Mouse (Mus musculus) forebrain, postnatal 0 days (tissue): ENCODE data around the gene Zfp958. TPM values are rescaled to one million over a fixed set of nuclear protein-coding genes. Genes with fewer than 3 reads are reported as not detected.
A peak's percentile ranks its signal among the peaks of the same experiment; 100 is the strongest.
"Not testable (repeated sequence)": the region's sequence is repeated elsewhere in the genome, so short reads cannot be mapped to it uniquely, and the experiment has no call there.

Experiments used
- ATAC-seq: fragments of 200-750 bp; cut with Nextera tagmentation; 2 replicates; pipeline ENCODE4 v1.8.0; 2017; ENCODE audit warnings: mild to moderate bottlenecking, moderate library complexity
- DNase-seq: peaks from one replicate; pipeline ENCODE4 v3.0.0-alpha.2; 2015
- H3K27ac ChIP-seq: fragments of 300-500 bp; sonication (generic); 2 replicates; pipeline ENCODE4 v1.5.1; 2014; ENCODE audit warnings: low read depth, mild to moderate bottlenecking, antibody characterized with exemption, low read length, moderate library complexity, mixed read lengths
- H3K27me3 ChIP-seq: fragments of 300-500 bp; sonication (generic); 2 replicates; pipeline ENCODE4 v1.6.1; 2014; ENCODE audit warnings: mild to moderate bottlenecking, low read length, mixed read lengths; ENCODE audit not compliant: insufficient read depth
- H3K36me3 ChIP-seq: fragments of 300-500 bp; sonication (generic); 2 replicates; pipeline ENCODE4 v1.6.1; 2014; ENCODE audit warnings: mild to moderate bottlenecking, moderate library complexity; ENCODE audit not compliant: insufficient read depth
- H3K4me1 ChIP-seq: fragments of 300-500 bp; sonication (generic); 2 replicates; pipeline ENCODE4 v1.6.1; 2014; ENCODE audit warnings: antibody characterized with exemption; ENCODE audit not compliant: insufficient read depth
- H3K4me2 ChIP-seq: fragments of 300-500 bp; sonication (generic); 2 replicates; pipeline ENCODE4 v1.6.1; 2014; ENCODE audit warnings: low read depth, mild to moderate bottlenecking, moderate library complexity
- H3K4me3 ChIP-seq: fragments of 300-500 bp; sonication (generic); 2 replicates; pipeline ENCODE4 v1.5.1; 2014; ENCODE audit warnings: low read depth, low read length, mixed read lengths
- H3K9ac ChIP-seq: fragments of 300-500 bp; sonication (generic); 2 replicates; pipeline ENCODE4 v1.6.1; 2014; ENCODE audit warnings: mild to moderate bottlenecking
- H3K9me3 ChIP-seq: fragments of 300-500 bp; sonication (generic); 2 replicates; pipeline ENCODE4 v1.6.1; 2016; ENCODE audit warnings: low read length
- CTCF ChIP-seq: sonication (generic); IDR thresholded peaks from 2 replicates; pipeline ENCODE4 v1.5.1; 2016; ENCODE audit warnings: antibody characterized with exemption, control low read depth, low read depth
- WGBS: fragments of 180-500 bp; shearing (Covaris S2); extraction: QIAGEN DNeasy Blood & Tissue Kit; methylation state at CpG from one replicate; pipeline ENCODE4 v1.1.7; 2014; 5-methylcytosine and 5-hydroxymethylcytosine counted together
- polyA plus RNA-seq: library from polyadenylated mRNA; unstranded; fragments of >200 nt; fragmentation: Nextera tagmentation; extraction: Ambion mirVana; gene quantifications from 2 replicates; pipeline ENCODE4 v1.2.1, GENCODE M21; 2015
- total RNA-seq: library from RNA; depleted of rRNA; stranded (reverse); fragments of >200 nt; gene quantifications from 2 replicates; pipeline ENCODE4 v1.2.3, GENCODE M21; 2014; rRNA removed

The Zfp958 gene
- 19.0 and 20.0 TPM in 2 replicates for total RNA-seq
- 8.4 and 11.4 TPM in 2 replicates for polyA plus RNA-seq

DNA sequence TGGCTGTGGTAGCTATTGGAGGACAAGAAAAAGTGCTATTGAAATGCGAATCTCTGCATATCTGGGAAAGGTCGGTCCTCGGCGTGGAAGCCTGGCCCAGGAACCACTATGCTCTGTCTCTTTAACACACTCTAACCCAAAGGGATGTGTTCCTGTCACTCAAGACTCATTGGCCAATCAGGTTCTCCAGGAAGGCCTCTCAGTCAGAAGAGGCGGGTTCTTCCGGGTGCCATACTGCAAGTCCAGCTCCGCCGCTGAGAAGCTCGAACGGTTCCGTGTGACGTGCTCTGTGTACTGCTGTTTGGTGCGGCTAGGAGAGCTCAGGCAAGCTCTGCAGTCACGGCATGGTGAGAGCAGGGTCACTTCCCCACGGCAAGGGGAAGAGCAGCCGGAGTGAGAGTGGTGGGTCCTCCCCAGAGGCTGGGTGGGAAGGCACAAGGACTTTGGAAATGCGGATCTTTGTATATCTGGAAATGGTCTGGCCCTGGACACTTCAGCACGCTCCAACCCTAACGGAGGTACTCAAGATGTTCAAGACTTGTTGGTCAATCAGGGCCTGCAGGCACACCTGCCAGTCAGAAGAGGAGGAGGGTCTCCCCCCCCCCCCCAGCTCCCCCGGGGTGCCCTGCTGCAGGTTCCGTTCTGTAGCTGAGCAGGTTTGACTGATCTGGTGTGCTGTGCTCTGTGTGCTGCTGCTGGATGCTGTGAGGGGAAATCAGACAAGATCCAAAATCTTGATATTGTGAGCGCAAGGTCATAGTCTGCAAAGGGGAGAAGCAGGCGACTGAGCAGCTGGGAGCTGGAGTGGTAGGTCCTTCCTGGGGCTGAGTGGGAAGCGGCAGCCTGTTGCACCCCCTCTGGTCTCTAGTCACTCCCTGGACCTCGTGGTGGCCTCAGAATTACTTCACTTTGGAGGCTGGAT, at the start of gene Zfp958:
Gene Zfp958, plus strand, starts transcription at position 236 of the 922 bp plus-strand sequence.
- ATAC-seq (peak; percentile 100), DNase-seq (peak; percentile 97)
- peak within 1 kb of the TSS; percentile 91 for H3K9ac ChIP-seq
- TF ChIP-seq CTCF = no peak
- 0 out of 2 replicates have a peak, but pooled peaks cover 5% of the 10 kb centered on the region for H3K4me1 ChIP-seq
- peak within 1 kb of the TSS; percentile 86 for H3K27ac ChIP-seq
- H3K36me3 ChIP-seq = no peaks in the 10 kb centered on the region
- H3K4me2 ChIP-seq = peak within 1 kb of the TSS; percentile 93
- no peaks in the 10 kb centered on the region for H3K9me3 ChIP-seq
- no peaks in the 10 kb centered on the region for H3K27me3 ChIP-seq
- peak within 1 kb of the TSS; percentile 81 for H3K4me3 ChIP-seq
- WGBS = 2% methylated on average over 25 of the region's 25 CpGs

DNA sequence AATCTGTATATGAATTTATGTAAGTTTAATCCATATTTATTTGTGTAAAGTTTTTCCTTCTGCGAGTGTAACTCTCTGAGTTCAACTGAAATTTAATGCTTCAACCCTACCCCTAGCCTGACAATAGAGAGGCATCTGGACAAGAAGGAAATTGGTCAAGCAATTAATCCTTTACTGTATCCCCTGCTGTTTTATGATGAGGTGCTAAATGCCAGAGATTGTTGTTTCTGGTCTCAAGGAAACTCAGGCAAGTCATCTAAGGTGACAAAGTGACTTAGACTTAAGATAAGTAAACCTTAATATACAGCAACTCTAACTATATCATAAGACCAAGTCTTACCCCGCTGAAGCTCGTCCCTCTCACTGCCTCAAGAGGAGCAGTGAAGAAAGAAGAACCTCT, 31.0 kb upstream of the Zfp958 start:
- Histone ChIP-seq H3K9ac (no peak overlapping the region), H3K36me3 (no peaks in the 10 kb centered on the region), H3K27ac (no peak overlapping the region), H3K4me1 (no peaks in the 10 kb centered on the region), H3K4me3 (no peak overlapping the region), H3K9me3 (no peaks in the 10 kb centered on the region), H3K27me3 (no peaks in the 10 kb centered on the region), H3K4me2 (no peak overlapping the region)
- no peak for ATAC-seq
- no peak for DNase-seq
- no peak for TF ChIP-seq CTCF
- WGBS = 50% methylated on average over 3 of the region's 3 CpGs

DNA sequence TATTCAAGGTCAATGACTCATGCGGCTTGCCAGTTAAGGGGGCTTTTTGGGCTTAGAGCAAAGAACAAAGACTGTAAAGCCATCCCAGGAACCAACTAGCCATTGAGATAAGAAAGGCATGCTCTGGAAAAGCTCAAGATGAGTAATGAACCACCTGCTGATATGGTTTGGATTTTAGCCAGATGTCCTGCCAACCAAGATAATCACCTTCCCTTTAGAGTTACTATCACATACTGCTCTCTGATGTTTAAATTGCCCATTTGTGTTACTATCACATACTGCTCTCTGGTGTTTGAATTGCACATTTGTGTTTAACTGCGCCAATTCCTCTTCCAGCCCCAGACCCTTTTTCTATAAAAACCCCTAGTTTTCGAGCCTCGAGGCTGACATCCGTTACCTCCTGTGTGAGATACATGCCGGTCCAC, 30.2 kb upstream of the Zfp958 start:
- Histone ChIP-seq H3K9me3 (no peaks in the 10 kb centered on the region), H3K4me1 (no peaks in the 10 kb centered on the region), H3K36me3 (no peaks in the 10 kb centered on the region), H3K4me3 (no peak overlapping the region), H3K27ac (no peak overlapping the region), H3K27me3 (no peaks in the 10 kb centered on the region), H3K4me2 (no peak overlapping the region), H3K9ac (no peak overlapping the region)
- ATAC-seq (no peak), DNase-seq (no peak)
- 74% methylated on average over 6 of the region's 6 CpGs for WGBS
- TF ChIP-seq CTCF = no peak

DNA sequence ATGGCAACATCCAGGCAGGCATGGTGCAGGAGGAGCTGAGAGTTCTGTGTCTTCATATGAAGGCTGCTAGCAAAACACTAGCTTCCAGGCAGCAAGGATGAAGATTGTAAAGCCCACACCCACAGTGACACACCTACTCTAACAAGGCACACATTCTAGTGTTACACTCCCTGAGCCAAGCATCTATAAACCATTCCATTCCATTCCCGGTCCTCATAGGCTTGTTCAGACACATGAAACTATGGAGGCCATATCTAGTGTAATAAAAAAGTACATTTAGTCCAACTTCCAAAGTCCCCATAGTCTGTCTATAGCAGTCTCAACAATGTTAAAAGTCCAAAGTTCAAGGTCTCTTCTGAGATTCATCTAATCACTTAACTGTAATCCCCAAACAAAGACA, 28.3 kb upstream of the Zfp958 start:
- 89% methylated on average over 1 of the region's 1 CpGs for WGBS
- no peaks in the 10 kb centered on the region for H3K4me1 ChIP-seq
- no peaks in the 10 kb centered on the region for H3K27me3 ChIP-seq
- no peak for TF ChIP-seq CTCF
- H3K9me3 ChIP-seq = no peaks in the 10 kb centered on the region
- DNase-seq (no peak), ATAC-seq (no peak)
- no peak overlapping the region for H3K4me3 ChIP-seq
- no peak overlapping the region for H3K27ac ChIP-seq
- H3K36me3 ChIP-seq = no peaks in the 10 kb centered on the region
- H3K4me2 ChIP-seq = no peak overlapping the region
- H3K9ac ChIP-seq = no peak overlapping the region

DNA sequence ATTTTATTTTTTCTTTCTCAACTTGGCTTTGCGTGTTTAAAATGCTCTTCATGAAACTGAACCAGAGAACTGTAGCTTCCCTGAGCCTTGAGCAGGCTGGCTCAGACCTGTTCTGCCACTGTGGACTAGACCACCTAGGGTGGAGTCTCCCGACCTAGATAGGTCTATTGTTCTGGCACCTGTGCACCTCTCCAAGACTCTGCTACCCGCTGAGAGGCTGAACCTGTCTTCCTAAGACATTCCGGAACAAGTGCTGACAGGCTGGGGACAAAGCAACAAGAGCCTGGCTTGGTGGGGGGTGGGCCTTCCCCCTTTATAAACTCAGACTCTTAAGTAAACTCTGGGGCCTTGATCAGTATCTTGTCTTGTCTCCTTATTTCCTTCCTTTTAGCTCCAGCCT, 26.6 kb upstream of the Zfp958 start:
- no peak overlapping the region for H3K27ac ChIP-seq
- TF ChIP-seq CTCF = no peak
- H3K4me1 ChIP-seq = no peaks in the 10 kb centered on the region
- H3K4me2 ChIP-seq = no peak overlapping the region
- no peak overlapping the region for H3K9ac ChIP-seq
- no peaks in the 10 kb centered on the region for H3K36me3 ChIP-seq
- H3K4me3 ChIP-seq = no peak overlapping the region
- DNase-seq = no peak
- no peaks in the 10 kb centered on the region for H3K27me3 ChIP-seq
- WGBS = 26% methylated on average over 4 of the region's 4 CpGs
- no peaks in the 10 kb centered on the region for H3K9me3 ChIP-seq
- ATAC-seq = no peak

DNA sequence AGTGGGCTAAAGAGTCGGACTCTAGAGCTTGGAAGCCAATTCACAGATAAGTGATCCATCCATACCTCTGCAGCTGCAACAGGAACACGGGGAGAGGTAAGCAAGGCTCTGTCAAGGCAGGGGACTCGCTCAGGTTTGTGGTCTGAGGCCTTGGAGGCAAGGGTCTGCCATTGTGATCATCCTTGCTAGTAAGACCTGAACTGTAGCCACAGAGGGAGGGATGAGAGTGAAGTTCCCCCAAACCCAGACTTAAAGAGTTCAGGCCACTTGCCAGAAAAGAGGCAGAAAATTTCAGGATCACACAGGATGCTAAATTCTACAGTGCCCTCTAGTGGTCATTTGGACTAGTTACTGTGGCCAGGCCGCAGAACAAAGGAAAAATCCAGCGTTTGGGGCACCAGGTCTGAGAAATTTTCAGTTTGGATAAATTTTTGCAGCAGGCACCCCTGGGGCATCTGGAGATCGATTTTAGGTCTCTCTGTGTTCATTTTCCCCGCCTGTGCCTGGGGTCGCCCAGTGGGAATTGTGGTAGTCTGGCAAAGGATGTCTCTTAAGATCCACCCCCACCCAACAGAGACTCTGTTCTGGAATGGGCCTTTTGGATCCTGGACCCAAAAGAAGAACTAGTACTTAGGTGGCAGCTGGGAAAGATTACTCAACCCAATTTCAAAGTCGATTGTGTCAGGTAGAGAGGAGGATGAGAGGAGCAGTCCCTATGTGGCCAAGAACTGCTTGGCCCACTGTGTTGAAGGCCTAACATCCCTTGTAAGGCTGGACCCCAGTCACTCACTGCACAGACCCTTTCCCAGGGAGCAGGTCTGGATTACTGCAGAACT, 24.6 kb upstream of the Zfp958 start:
- peak; percentile 78 for TF ChIP-seq CTCF
- H3K27ac ChIP-seq = no peak overlapping the region
- peak overlapping the region; percentile 33; the same call in 1 of the 2 replicates for H3K9ac ChIP-seq
- H3K27me3 ChIP-seq = no peaks in the 10 kb centered on the region
- WGBS = 35% methylated on average over 9 of the region's 9 CpGs
- H3K36me3 ChIP-seq = no peaks in the 10 kb centered on the region
- H3K4me1 ChIP-seq = no peaks in the 10 kb centered on the region
- H3K9me3 ChIP-seq = no peaks in the 10 kb centered on the region
- ATAC-seq (peak; percentile 86), DNase-seq (peak; percentile 85)
- H3K4me2 ChIP-seq = no peak overlapping the region
- no peak overlapping the region for H3K4me3 ChIP-seq

DNA sequence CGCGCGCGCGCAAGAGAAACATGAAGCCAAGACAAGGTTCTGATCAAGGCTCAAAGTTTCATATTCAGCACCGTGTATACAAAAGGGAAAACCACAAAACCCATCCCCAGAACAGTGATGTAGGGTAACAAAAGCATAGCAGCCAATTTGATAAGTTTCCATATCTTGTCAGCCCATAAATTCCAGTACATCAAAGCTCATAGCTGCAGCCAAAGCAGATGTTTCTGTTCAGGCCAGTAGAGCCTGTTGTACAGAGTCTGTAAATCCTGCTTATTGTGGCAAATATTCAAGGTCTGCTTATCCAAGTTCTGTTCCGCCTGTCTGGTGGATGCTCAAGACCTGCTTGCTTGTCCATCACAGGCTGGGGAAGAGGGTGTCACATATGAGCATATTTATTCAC, 4.1 kb upstream of the Zfp958 start:
- no peak overlapping the region for H3K4me3 ChIP-seq
- 95% methylated on average over 7 of the region's 7 CpGs for WGBS
- H3K27ac ChIP-seq = no peak overlapping the region
- DNase-seq (no peak), ATAC-seq (no peak)
- H3K27me3 ChIP-seq = no peaks in the 10 kb centered on the region
- no peak for TF ChIP-seq CTCF
- no peak overlapping the region for H3K9ac ChIP-seq
- H3K4me2 ChIP-seq = no peak overlapping the region
- no peaks in the 10 kb centered on the region for H3K36me3 ChIP-seq
- no peaks in the 10 kb centered on the region for H3K9me3 ChIP-seq
- H3K4me1 ChIP-seq = 0 out of 2 replicates have a peak, but pooled peaks cover 3% of the 10 kb centered on the region

DNA sequence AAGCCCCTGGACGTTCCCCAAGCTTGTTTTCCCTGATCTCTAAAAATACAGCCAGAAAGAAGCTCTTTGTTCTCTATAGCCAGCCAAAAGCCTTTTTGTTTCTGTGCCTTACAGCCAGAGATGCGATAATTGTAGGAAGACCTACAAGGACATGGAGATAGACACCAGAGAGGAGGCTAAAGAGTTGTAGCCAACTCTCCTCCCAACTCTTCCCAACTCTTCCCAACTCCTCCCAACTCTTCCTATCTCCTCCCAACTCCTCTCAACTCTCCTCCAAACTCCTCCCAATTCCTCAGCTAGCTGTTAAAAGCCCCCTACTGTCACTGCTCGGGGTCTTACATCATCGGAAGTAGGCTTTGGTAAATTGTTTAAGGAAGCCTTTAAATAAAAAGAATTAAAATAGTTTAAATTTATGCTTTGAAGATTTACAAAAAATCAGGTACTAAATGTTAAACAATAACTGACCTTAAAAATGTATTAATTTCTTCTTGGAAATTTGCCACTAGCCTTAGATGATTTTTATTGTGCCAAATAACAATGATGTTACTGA, 1.3 kb upstream of the Zfp958 start:
- H3K4me2 ChIP-seq, H3K9me3 ChIP-seq, H3K9ac ChIP-seq, ATAC-seq, H3K27me3 ChIP-seq, H3K4me3 ChIP-seq, H3K4me1 ChIP-seq, H3K27ac ChIP-seq, DNase-seq, H3K36me3 ChIP-seq: not testable (repeated sequence)
- WGBS = 63% methylated on average over 4 of the region's 4 CpGs
